Mouse (Mus musculus) cerebellum, postnatal 10 days (tissue): Measurements from ENCODE around the gene Fam229a.
A peak's percentile ranks its signal among the peaks of the same experiment; 100 is the strongest.
"Not testable (repeated sequence)": the region's sequence is repeated elsewhere in the genome, so short reads cannot be mapped to it uniquely, and the experiment has no call there.

Experiments used
- DNase-seq, 2 experiments: peaks; one replicate each; pipeline ENCODE4 v3.0.0; 2021; ENCODE audit warnings: mixed read lengths in 2 of 2

The Fam229a gene

DNA sequence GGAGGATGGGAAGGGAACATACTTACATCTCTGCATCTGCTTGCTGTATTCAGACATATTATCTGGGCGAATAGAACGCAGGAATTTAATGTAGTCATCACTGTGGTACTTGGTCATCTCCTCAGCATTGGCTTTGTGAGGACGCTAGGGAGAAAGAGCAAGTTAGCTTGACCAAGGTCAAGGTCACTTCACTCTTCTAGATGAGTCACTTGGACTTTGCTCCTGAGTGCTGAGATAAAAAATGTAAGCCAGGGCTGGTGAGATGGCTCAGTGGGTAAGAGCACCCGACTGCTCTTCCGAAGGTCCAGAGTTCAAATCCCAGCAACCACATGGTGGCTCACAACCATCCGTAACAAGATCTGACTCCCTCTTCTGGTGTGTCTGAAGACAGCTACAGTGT, 37.9 kb downstream of the Fam229a start:
- not testable (repeated sequence) for DNase-seq

DNA sequence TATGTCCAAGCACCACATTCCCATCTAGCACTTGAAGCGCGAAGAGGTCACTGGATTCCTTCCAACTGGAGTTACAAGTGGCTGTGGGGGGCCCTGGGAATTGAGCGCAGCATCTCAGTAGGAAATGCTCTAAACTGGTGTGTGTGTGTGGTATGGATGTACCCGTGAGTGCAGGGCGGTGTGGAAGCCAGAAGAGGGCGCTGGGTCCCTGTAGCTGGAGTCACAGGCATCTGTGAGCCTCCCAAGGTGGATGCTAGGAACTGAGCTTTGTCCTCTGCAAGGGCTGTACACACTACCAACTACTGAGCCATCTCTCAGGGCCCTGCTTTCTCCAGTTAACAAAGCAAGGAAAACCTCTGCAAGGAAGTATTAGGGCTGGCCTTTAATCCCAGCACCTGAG, 49.0 kb downstream of the Fam229a start:
- peak; percentile 47 to 48 for DNase-seq
